Mouse (Mus musculus): ENCODE results near the gene Acox3.

Acox3 gene

DNA sequence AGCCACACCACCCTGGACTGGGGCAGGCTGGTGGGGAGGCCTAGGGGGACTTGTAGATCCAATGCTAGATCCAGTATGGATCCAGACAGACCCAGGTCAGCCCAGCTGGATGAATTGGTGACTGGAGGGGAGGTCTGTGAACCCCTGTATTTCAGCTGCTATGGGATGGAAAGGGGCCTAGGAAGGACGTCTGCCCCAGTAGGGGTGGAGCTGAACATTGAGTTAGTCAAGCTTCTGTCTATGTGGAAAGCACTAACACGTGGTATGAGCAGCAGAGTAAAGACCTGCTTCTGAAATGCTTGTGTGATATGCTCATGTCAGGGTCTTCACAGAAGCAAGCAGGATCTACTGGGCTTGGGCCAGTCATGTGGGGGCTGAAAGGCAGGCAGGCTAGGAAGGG lies 65.4 kb downstream of the Acox3 start:
- DNase-seq (ENCODE audit: low spot score in 2 of 2): no peak

DNA sequence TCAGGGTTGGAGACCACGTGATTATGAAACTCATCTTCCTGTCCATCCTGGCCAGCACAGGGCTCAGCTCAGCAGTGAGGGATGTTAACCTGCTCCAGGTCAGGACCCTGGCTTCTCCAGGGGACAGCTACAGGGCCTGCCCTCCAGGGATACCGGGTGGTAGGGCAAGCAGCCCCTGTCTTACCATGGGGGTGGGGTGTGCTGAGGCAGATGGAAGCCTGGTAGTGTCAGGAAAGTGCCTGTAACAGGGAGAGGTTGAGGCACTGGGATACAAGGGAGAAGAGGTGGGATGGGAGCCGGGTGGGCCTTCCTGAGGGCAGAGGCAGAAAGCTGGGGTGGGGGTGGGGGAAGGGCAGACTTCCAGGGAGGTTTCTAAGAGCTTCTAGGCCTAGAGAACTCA lies 69.5 kb downstream of the Acox3 start:
- DNase-seq (ENCODE audit: low spot score in 2 of 2): no peak

DNA sequence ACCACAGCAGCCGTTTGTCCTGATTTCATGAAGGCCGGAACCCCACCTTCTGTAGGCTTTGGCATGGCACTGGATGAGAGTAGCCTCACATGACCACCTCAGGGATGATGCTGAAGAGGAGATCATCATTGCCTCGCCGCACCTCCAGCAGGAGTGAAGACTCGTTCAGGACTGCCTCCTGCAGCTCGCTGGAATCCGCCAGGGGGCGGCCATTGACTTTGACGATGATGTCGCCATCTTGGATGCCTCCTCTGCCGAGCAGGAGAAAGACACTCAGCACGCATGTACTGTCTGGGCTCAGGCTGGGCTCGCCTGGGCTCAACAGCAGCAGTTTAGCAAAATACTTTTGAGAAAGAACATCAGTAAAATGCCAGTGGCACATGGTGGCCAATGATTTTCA lies 70.0 kb downstream of the Acox3 start:
- no peak for DNase-seq (ENCODE audit: low spot score in 2 of 2)

DNA sequence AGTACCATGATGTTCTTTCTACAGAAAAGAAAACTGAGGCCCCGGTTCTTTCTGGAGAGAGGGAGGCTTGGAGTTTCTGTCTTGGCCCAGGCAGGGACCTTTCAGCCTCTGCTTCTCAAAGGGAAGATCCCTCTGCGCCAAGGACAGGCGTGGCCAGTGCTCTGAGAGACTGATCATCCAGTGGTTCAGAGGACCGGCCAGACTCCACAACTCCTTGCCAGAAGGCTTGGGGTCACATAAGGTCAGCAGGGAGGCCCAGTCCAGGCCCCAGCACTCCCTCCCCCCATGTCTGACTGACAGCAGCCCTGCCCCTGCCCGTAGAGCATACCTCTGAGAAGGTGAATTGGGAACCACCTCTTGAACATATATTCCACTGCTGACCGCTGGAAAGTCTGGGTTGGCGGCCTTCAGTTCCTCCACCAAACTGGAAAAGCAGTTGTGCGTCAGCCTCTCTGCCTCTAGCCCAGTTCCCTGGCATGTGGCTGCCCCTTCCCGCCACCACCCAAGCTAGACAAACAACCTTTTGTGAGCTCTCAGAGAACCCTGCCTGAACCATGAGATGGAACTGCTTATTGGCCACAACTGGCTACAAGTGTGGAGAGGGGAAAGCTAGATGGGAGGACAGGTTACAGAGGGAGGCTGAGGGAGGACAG lies 71.0 kb downstream of the Acox3 start:
- DNase-seq (ENCODE audit: low spot score in 2 of 2): no peak

- no peak for DNase-seq (ENCODE audit: low spot score in 2 of 2)
Observed at GRCm38 (mm10) chr5:35655753-35656485, 73.1 kb downstream of the Acox3 start.

DNA sequence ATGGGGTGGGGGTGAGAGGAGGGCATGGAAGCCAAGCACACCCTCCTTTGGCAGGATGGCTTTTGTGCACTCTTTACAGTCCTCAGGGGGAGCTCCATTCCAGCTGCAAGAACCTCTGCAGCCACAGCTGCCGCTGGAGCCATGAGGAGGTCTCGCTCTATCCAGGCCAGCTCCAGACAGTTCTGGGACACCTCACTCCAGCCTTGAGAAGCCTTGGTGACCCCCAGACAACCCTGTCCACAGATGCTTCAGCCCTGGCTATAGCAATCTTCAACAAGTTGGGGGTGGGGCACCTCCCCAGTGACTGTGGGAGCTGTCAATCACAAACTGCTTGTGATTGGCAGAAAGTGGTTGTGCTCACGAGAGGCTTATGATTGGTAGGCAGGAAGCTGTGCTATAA lies 76.7 kb downstream of the Acox3 start:
- no peak for DNase-seq (ENCODE audit: low spot score in 2 of 2)

DNA sequence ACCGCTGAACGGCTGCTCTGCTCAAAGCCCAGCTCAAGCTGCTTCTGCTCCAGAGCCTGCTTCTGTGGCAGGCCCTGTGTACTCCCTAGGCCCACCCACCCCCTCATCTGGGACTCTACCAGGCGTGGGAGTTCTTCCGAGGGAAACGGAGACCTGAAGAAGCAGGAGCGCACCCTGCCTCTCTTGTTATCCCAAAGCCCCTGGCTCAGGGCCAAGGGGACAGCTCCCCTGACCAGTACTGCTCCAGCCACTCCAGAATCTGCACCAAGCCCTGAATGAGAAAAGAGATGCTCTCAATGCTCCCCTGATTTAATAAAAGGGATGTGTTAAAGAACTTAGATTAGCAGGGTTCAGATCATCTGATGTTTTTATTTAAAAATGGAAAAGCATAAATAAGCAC lies 78.4 kb downstream of the Acox3 start:
- no peak for DNase-seq (ENCODE audit: low spot score in 2 of 2)

GRCm38 (mm10) chr5:35662021-35662545 lies 79.2 kb downstream of the Acox3 start:
- no peak for DNase-seq (ENCODE audit: low spot score in 2 of 2)
